Mouse (Mus musculus) left cerebral cortex, postnatal 36 days (tissue): ENCODE results near the gene Psmd11. TPM values are rescaled to one million over a fixed set of nuclear protein-coding genes. Genes with fewer than 3 reads are reported as not detected.

Source experiments
- DNase-seq, 2 experiments: peaks; one replicate each; pipeline ENCODE4 v3.0.0; 2021 to 2022; ENCODE audit warnings: low spot score in 2 of 2, mixed read lengths in 1 of 2
- intact Hi-C: fragments of 180-260 bp; cut with DNase I; formaldehyde crosslinking; loops from one replicate; pipeline ENCODE4 v1.15.1; 2025
- total RNA-seq, 2 experiments: library from RNA; stranded (reverse); gene quantifications; 2 replicates each; pipeline ENCODE4 v1.2.3; 2021

The Psmd11 gene
- total RNA-seq, 2 experiments from 2014 or later: 96.0 to 99.9 TPM

GRCm38 (mm10) chr11:80496640-80497039 is 68.2 kb downstream of the Psmd11 start:
- DNase-seq: no peak
- intact Hi-C loops: no loop called here

DNA sequence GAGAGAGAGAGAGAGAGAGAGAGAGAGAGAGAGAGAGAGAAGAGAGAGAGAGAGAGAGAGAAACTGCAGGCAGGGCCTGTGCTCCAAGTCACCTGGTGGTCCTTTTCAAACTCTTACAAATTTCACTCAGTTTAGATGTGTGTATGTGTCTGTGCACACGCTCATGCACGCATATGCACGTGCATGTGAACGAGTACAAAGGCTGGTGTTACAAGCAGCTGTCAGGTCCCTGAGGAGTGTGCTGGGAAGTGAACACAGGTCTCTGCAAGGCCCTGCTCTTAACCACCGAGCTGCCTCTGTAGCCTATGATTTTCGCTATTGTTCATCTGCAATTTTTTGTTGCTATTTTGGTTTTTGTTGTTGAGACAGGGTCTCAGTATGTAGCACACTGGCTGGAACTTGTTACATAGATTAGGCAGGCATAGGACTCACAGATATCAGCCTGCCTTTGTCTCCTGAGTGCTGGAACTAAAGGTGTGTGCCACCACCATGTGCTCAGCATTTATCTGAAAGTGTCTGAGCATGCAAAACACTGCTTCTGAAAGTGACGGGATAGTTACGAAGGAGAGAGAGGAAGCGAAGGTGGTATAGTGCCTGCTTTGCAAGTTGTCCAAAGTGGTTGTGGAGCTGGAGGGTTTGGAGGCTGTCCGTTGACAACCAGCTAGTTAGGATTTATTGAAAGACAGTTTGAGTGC is 69.0 kb downstream of the Psmd11 start:
- intact Hi-C loops: no loop called here
- DNase-seq: no peak

DNA sequence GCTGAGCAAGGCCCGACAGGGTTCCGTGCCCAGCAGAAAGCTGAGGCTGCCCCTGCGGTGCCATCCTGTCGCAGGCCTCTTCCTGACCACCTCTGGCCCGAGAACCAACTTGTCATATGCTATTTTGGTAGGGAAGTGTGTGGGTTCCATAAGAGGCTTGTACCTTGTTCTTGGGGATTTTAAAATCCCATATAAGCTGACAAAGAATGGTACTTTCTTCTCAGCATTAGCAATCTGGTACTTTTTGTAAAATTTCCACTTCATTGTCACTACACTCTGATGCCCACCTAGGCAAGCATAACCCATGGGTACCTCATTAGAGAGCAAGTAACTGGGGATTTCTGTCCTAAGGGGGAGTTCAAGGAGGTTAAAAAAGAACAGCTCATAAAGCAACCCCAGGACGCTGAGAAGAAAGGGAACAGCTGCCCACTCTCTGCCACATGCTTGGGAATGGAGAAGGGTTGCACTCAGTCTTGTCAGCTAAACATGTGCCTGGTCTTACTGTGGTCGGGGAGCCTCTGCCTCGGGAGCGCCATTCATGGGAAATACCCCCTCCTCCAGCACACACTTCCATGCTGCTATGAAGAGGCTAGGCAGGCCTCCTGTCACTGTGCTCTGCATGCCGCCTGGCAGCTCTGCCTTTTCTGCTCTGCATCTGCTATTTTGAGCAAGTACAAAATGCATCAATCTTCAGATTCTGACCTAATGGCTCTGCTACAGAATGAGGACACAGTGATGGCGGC is 70.1 kb downstream of the Psmd11 start:
- intact Hi-C loops: no loop called here
- peak in 1 of 2 experiments; percentile 29 for DNase-seq

GRCm38 (mm10) chr11:80499550-80499952 is 71.1 kb downstream of the Psmd11 start:
- intact Hi-C loops: no loop called here
- DNase-seq: no peak

DNA sequence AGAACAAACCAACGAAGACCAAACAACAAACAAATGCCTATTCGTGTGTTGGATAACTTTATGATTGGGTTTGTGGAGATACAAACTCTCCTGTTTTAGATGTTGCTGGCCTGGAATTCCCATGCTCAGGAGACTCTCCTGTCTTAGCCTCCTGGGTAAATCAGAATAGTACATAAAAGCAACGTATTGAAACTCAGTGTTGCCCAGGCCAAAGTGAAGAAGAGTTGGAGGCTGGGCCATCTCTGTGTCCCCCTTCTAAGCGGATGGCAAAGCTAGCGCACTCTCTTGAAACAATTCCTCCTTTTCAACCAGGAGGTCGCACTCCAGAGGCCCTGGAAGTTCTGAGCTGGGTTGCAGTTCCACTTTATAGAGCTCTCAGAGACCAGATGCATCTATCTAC is 74.9 kb downstream of the Psmd11 start:
- intact Hi-C loops: no loop called here
- no peak for DNase-seq

- peak; percentile 91 to 92 for DNase-seq
- intact Hi-C loops: loop anchor here (2.0 kb wide), 3 partner anchors 19 to 99 kb away; partner anchors contain the start of gene Cdk5r1
These were observed 75.5 kb downstream of the Psmd11 start for GRCm38 (mm10) chr11:80503726-80504452.

DNA sequence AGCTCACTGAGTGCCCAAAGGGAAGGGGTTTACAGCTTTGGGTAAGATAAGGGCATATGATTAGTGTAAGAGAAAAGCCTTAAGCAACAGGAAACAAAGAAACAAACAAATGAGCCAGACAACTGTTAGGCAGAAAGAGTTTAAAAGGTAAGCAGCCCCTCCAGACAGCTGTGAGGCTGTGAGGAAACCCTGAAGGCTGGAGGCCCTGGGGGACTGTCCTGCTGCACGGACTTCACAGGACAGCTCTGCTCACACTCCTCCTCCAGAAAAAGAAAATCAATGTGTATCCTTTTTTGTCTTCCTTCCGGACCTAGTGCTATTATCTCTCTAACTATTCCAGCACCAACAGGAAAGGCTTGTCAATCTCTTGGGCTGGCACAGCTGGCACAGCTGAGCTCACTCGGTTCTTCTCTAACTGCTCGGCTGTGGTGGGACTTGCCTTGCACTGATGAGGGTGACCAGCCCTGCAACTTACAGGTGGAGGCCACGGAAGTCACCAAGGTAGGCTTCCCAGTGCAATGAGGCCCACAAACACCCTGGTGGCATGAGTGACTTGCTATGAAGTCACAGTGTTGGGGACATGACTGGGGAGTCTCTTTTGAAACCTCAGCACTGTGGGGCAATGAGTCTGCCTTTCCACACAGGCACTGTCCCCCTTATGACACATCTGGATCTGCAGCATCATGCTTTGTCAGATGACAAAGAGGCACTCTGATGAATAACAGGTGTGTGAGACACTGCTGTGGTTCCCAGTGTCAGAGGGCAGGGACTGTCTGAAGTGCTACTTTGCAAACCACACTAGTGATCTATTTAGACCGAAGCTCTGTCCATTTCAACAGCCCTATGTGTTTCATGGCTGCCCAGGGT is 76.3 kb downstream of the Psmd11 start:
- intact Hi-C loops: loop anchor here (2.0 to 5.0 kb wide), 4 partner anchors 20 to 118 kb away; partner anchors contain the start of gene Cdk5r1
- DNase-seq: no peak

- intact Hi-C loops: loop anchor here (2.0 to 5.0 kb wide), 4 partner anchors 21 to 117 kb away; partner anchors contain the start of gene Cdk5r1
- peak; percentile 67 to 76 for DNase-seq
These were observed 77.2 kb downstream of the Psmd11 start for GRCm38 (mm10) chr11:80505581-80505980.

DNA sequence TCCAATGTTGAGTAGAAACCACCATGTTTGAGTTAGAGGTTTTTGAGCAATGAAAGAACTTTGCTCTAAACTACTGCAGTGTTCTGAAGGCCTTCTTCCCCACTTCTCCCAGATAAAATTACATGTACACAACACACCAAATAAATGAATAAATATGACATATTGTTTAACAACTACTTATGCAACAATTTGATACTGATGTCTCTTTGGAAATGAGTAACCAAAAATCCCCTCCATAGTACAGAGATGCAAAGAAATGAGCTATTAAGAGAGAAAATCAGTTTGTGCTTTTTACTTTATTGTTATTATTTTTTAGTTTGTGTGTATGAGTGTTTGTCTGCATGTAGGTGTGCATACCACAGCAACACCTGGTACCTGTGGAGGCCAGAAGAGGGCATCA is 78.1 kb downstream of the Psmd11 start:
- no peak for DNase-seq
- intact Hi-C loops: loop anchor here (5.0 kb wide), 1 partner anchor 116 kb away; no protein-coding TSS in a partner anchor

DNA sequence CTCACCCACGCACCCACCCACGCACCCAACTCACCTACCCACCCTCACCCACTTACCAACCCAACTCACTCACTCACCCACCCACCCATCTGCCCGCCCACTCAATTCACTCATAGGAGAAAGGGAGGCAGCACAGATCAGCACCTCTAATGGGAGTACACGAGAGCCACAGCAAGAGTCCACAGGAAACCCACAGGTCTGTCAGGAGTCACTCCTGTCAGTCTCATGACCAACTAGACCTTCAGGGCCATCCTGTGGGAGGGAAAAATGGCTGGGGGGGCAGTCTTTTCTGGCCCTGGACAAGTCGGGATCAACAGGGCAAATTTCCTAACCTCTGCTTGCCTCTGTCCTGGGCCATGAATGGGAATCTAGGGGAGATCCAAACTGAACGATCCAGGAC is 79.4 kb downstream of the Psmd11 start:
- intact Hi-C loops: loop anchor here (5.0 kb wide), 1 partner anchor 115 kb away; no protein-coding TSS in a partner anchor
- DNase-seq: no peak

- peak in 1 of 2 experiments; percentile 52 for DNase-seq
- intact Hi-C loops: loop anchor here (5.0 kb wide), 1 partner anchor 114 kb away; no protein-coding TSS in a partner anchor
These were observed 80.2 kb downstream of the Psmd11 start for GRCm38 (mm10) chr11:80508361-80509175.

GRCm38 (mm10) chr11:80509176-80509506 is 80.7 kb downstream of the Psmd11 start:
- intact Hi-C loops: loop anchor here (5.0 kb wide), 1 partner anchor 113 kb away; no protein-coding TSS in a partner anchor
- DNase-seq: no peak

DNA sequence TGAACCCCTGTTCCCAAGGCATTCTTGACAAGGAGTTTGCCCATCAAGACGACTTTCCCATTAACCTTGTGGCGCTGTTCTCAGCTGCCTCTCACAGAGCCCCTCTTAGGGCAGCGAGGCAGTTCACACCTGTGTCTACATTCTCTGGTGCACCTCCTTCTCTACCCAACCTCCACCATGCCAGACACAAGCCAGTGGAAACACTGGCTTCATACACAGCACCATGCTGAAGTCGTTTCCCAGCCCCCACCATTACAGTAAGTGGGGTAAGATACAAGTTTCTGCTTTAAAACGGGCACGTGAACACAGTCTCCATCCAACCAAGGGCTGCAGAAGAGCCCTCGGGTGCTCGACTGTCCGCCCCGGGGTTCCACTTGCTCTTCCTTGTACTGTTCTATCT is 81.7 kb downstream of the Psmd11 start:
- DNase-seq: no peak

GRCm38 (mm10) chr11:80512313-80513056 is 84.1 kb downstream of the Psmd11 start:
- intact Hi-C loops: no loop called here
- DNase-seq: no peak

More for the DNA sequence above, 81.7 kb downstream of the Psmd11 start:
- intact Hi-C loops: no loop called here

GRCm38 (mm10) chr11:80513796-80514195 is 85.4 kb downstream of the Psmd11 start:
- DNase-seq: no peak
- intact Hi-C loops: no loop called here

DNA sequence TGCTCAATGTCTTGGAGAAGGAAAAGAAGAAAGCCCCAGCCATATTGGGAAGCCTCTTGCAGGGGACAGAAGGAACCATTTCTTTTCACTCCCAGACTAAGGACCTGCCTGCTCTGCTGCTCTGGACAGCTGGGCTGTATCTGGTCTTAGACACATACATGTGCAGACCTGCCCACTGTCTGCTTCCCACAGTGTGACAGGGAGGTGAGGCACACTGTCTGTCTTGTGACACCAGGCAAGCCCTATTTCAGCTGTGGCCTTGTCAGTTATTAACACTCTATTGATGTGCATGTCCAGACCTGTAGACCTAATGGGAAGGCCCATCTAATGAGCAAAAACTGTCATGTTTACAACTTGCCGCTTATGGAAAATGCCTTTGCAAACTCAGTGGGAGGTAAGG is 86.9 kb downstream of the Psmd11 start:
- intact Hi-C loops: loop anchor here (5.0 kb wide), 1 partner anchor 33 kb away; no protein-coding TSS in a partner anchor

DNA sequence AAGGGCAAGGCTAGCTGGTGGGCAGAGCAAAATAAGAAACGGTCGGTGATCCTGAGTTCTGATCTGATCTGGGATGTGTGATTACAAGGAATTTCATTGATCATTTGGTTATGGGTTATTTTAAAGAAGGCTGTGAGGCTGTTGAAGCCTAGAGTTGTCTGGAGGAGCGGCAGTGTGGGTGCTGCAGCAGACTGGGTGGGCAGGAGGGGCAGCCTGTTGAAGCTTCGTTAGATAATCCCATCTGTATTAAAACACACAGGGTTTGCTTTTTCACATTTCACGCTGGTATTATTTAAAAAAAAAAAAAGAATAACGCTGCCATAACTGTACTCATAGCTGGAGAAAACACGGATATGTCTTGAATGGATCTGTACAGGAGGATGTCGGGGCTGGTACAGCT is 87.5 kb downstream of the Psmd11 start:
- DNase-seq: no peak
- intact Hi-C loops: loop anchor here (5.0 kb wide), 1 partner anchor 34 kb away; no protein-coding TSS in a partner anchor

More for the DNA sequence above, 86.9 kb downstream of the Psmd11 start:
- DNase-seq: no peak
